Mouse (Mus musculus) hindbrain, embryonic 16.5 days (tissue): Measurements from ENCODE around the gene Mad2l1bp. TPM values are rescaled to one million over a fixed set of nuclear protein-coding genes. Genes with fewer than 3 reads are reported as not detected.

Experiments
- ATAC-seq: fragments of 200-750 bp; cut with Nextera tagmentation; 2 replicates; pipeline ENCODE4 v1.8.0; 2017; ENCODE audit warnings: moderate TSS enrichment, moderate library complexity
- H3K27ac ChIP-seq: fragments of 300-500 bp; sonication (generic); 2 replicates; pipeline ENCODE4 v1.5.1; 2014; ENCODE audit warnings: low read depth, mild to moderate bottlenecking, control low read depth, low read length, moderate library complexity
- H3K27me3 ChIP-seq: fragments of 300-500 bp; sonication (generic); replicated peaks from 2 replicates; pipeline ENCODE4 v1.6.1; 2014; ENCODE audit warnings: low read length; ENCODE audit not compliant: control insufficient read depth, insufficient read depth
- H3K36me3 ChIP-seq: fragments of 300-500 bp; sonication (generic); 2 replicates; pipeline ENCODE4 v1.6.1; 2014; ENCODE audit warnings: mild to moderate bottlenecking, low read length, moderate library complexity, mixed read lengths; ENCODE audit not compliant: control insufficient read depth, insufficient read depth
- H3K4me1 ChIP-seq: fragments of 300-500 bp; sonication (generic); 2 replicates; pipeline ENCODE4 v1.6.1; 2014; ENCODE audit warnings: low read depth, low read length; ENCODE audit not compliant: control insufficient read depth, insufficient read depth
- H3K4me2 ChIP-seq: fragments of 300-500 bp; sonication (generic); 2 replicates; pipeline ENCODE4 v1.6.1; 2014; ENCODE audit warnings: mild to moderate bottlenecking, low read length, control low read depth, moderate library complexity
- H3K4me3 ChIP-seq: fragments of 300-500 bp; sonication (generic); 2 replicates; pipeline ENCODE4 v1.5.1; 2014; ENCODE audit warnings: mild to moderate bottlenecking, low read length, control low read depth, moderate library complexity
- H3K9ac ChIP-seq: fragments of 300-500 bp; sonication (generic); 2 replicates; pipeline ENCODE4 v1.6.1; 2014; ENCODE audit warnings: low read depth, mild to moderate bottlenecking, control low read depth, low read length, moderate library complexity
- H3K9me3 ChIP-seq: fragments of 300-500 bp; sonication (generic); 2 replicates; pipeline ENCODE4 v1.6.1; 2014; ENCODE audit warnings: mild to moderate bottlenecking, low read length, moderate library complexity; ENCODE audit not compliant: control insufficient read depth
- WGBS: fragments of 180-500 bp; shearing (Covaris S2); extraction: QIAGEN DNeasy Blood & Tissue Kit; methylation state at CpG from one replicate; pipeline ENCODE4 v1.1.7; 2014; 5-methylcytosine and 5-hydroxymethylcytosine counted together
- polyA plus RNA-seq: library from polyadenylated mRNA; unstranded; fragments of >200 nt; fragmentation: Nextera tagmentation; extraction: Ambion mirVana; gene quantifications from 2 replicates; pipeline ENCODE4 v1.2.1, GENCODE M21; 2015

The Mad2l1bp gene
- polyA plus RNA-seq, 1 experiment from 2014 or later: 22.1 TPM

GRCm38 (mm10) chr17:46102608-46103159, 50.7 kb downstream of the Mad2l1bp start:
- Histone ChIP-seq H3K27ac (no peak overlapping the region), H3K4me3 (no peak overlapping the region), H3K9me3 (no peaks in the 10 kb centered on the region), H3K9ac (no peak overlapping the region), H3K27me3 (no peaks in the 10 kb centered on the region), H3K4me1 (no peaks in the 10 kb centered on the region; the same call in 1 of the 2 replicates), H3K36me3 (no peaks in the 10 kb centered on the region), H3K4me2 (no peak overlapping the region)
- ATAC-seq: no peak
- 45% methylated on average over 8 of the region's 8 CpGs for WGBS

DNA sequence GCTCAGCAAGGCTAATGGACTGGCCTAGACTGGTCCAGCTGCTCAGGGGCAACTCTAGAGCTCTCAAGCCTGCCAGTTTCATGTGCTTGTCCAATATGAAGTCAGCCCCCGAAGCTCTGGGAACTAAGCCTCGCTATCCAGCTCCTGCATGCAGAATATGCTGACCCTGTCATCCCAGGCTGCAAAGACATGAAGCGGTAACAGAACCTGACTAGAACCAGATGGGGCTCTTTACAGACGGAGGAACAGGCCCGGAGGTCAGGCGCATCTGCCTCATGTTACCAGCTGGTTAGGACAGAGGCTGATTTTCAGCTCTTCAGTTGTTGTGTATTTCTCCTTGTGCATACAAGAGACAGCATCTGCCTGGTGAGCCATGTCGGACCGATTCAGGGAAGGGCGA, 51.4 kb downstream of the Mad2l1bp start:
- no peak overlapping the region for H3K27ac ChIP-seq
- H3K9ac ChIP-seq: no peak overlapping the region
- no peak for ATAC-seq
- H3K4me2 ChIP-seq: no peak overlapping the region
- H3K9me3 ChIP-seq: no peaks in the 10 kb centered on the region
- H3K27me3 ChIP-seq: no peaks in the 10 kb centered on the region
- WGBS: 80% methylated on average over 9 of the region's 9 CpGs
- no peaks in the 10 kb centered on the region for H3K36me3 ChIP-seq
- no peak overlapping the region for H3K4me3 ChIP-seq
- no peaks in the 10 kb centered on the region; the same call in 1 of the 2 replicates for H3K4me1 ChIP-seq

DNA sequence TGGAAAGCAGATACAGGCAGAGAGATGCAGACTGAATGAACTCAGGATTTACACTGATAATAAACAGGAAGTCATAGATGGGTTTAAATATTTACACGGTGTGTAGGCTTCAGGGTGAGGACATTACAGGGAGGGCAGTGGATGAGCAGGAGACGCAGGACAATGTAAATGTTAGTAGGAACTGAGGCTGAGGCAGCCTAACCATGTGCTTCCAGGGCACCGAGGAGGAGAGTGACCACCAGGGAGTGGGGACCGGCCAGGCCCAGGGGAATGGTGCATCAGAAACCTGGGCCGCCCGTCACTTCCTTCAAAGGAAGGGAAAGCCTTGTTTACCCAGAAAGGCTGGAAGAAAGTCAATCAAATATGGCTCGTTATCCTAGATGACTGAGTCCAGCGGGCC, 54.8 kb downstream of the Mad2l1bp start:
- Histone ChIP-seq H3K4me3 (no peak overlapping the region), H3K27ac (no peak overlapping the region), H3K4me2 (no peak overlapping the region), H3K9ac (no peak overlapping the region), H3K4me1 (no peaks in the 10 kb centered on the region), H3K27me3 (no peaks in the 10 kb centered on the region), H3K36me3 (no peaks in the 10 kb centered on the region), H3K9me3 (no peaks in the 10 kb centered on the region)
- no peak for ATAC-seq
- 67% methylated on average over 8 of the region's 8 CpGs for WGBS

Other genes starting within 250 kb of the Mad2l1bp start
- 3.7 and 3.8 TPM in 2 replicates for gene Vegfa, start 121.2 kb downstream of the Mad2l1bp start, polyA plus RNA-seq
- gene Mrps18a, start 42.6 kb downstream of the Mad2l1bp start, polyA plus RNA-seq: 152 and 163 TPM in 2 replicates
- gene Rsph9, start 9.3 kb downstream of the Mad2l1bp start, polyA plus RNA-seq: 54.8 and 62.7 TPM in 2 replicates
- gene Gtpbp2, start 7.5 kb upstream of the Mad2l1bp start, polyA plus RNA-seq: 39.6 and 41.0 TPM in 2 replicates
- gene Polh, start 49.1 kb upstream of the Mad2l1bp start, polyA plus RNA-seq: 6.2 and 8.4 TPM in 2 replicates
- gene Xpo5, start 49.2 kb upstream of the Mad2l1bp start, polyA plus RNA-seq: 29.0 and 35.7 TPM in 2 replicates
- gene Polr1c, start 94.5 kb upstream of the Mad2l1bp start, polyA plus RNA-seq: 72.4 and 76.6 TPM in 2 replicates
- 101 and 105 TPM in 2 replicates for gene Yipf3, start 94.5 kb upstream of the Mad2l1bp start, polyA plus RNA-seq
- 19.1 and 23.8 TPM in 2 replicates for gene Lrrc73, start 100.0 kb upstream of the Mad2l1bp start, polyA plus RNA-seq
- 26.7 and 32.1 TPM in 2 replicates for gene Tjap1, start 129.5 kb upstream of the Mad2l1bp start, polyA plus RNA-seq
- 25.3 and 26.8 TPM in 2 replicates for gene Dlk2, start 143.9 kb upstream of the Mad2l1bp start, polyA plus RNA-seq
- gene Abcc10, start 174.8 kb upstream of the Mad2l1bp start, polyA plus RNA-seq: 9.2 and 9.3 TPM in 2 replicates
- gene Zfp318, start 230.2 kb upstream of the Mad2l1bp start, polyA plus RNA-seq: 10.2 and 11.8 TPM in 2 replicates